Mouse (Mus musculus) erythroblast, embryonic 14.5 days (primary cell): ENCODE measurements around the gene Prima1.

Experiments
- GATA1 ChIP-seq: IDR thresholded peaks from 2 replicates; pipeline ENCODE4 v1.6.1; 2012; ENCODE audit warnings: low read length, inconsistent platforms, mixed read lengths
- TAL1 ChIP-seq: IDR thresholded peaks from 3 replicates; pipeline ENCODE4 v1.6.1; 2012; ENCODE audit warnings: low read length, inconsistent platforms, mixed read lengths

- TF ChIP-seq TAL1 (no peak), GATA1 (no peak)
These were observed 34.5 kb upstream of the Prima1 start for GRCm38 (mm10) chr12:103276422-103276821.
